Comparison of ENCODE assay signal across 8 mouse cellular contexts in genomic region chr2:125659823-125660536, GRCm38 (mm10). TPM values are rescaled to one million over a fixed set of nuclear protein-coding genes. Genes with fewer than 3 reads are reported as not detected.
DNase-seq lines count a peak whose midpoint lies in the region; ATAC-seq lines count a peak whose summit lies in the region.

No protein-coding gene starts in this region.

- no peaks in the 10 kb centered on the region for H3K36me3 ChIP-seq in limb, embryonic 15.5 days
- H3K36me3 ChIP-seq in midbrain, embryonic 16.5 days (ENCODE audit: control insufficient read depth, insufficient read depth, low read length): no peaks in the 10 kb centered on the region
- H3K36me3 ChIP-seq in stomach, embryonic 16.5 days (ENCODE audit: control insufficient read depth, insufficient read depth, low read length): no peaks in the 10 kb centered on the region

- peak; percentile 68 for DNase-seq in A20 (ENCODE audit: low read depth, low spot score)
- DNase-seq in adrenal gland, adult (ENCODE audit: inconsistent age in 2 of 2, low spot score in 1 of 2): peak; percentile 73 to 92
- peak; percentile 91 for DNase-seq in embryo, embryonic 10 days (ENCODE audit: low spot score)
- DNase-seq in heart, adult 18-20 months: peak; percentile 74 to 86
- DNase-seq in kidney, adult 11 months: peak; percentile 27

- H3K4me2 ChIP-seq in limb, embryonic 15.5 days: peak overlapping the region; percentile 57
- H3K4me2 ChIP-seq in midbrain, embryonic 16.5 days (ENCODE audit: low read length): peak overlapping the region; percentile 48
- peak overlapping the region; percentile 59 for H3K4me2 ChIP-seq in stomach, embryonic 16.5 days (ENCODE audit: low read depth, low read length)

- no peaks in the 10 kb centered on the region for H3K9me3 ChIP-seq in limb, embryonic 15.5 days
- no peaks in the 10 kb centered on the region for H3K9me3 ChIP-seq in midbrain, embryonic 16.5 days (replicated peaks; ENCODE audit: control insufficient read depth, low read length, poor library complexity, severe bottlenecking)
- H3K9me3 ChIP-seq in stomach, embryonic 16.5 days (replicated peaks; ENCODE audit: control insufficient read depth, low read length): no peaks in the 10 kb centered on the region

- no peaks in the 10 kb centered on the region for H3K27me3 ChIP-seq in limb, embryonic 15.5 days
- H3K27me3 ChIP-seq in midbrain, embryonic 16.5 days (ENCODE audit: control insufficient read depth, insufficient read depth, low read depth, low read length): no peaks in the 10 kb centered on the region
- no peaks in the 10 kb centered on the region; the same call in 1 of the 2 replicates for H3K27me3 ChIP-seq in stomach, embryonic 16.5 days (ENCODE audit: control insufficient read depth, insufficient read depth, low read length)

- peak overlapping the region; percentile 71 for H3K27ac ChIP-seq in limb, embryonic 15.5 days
- H3K27ac ChIP-seq in midbrain, embryonic 16.5 days (ENCODE audit: low read length): no peak overlapping the region
- H3K27ac ChIP-seq in stomach, embryonic 16.5 days (ENCODE audit: low read length): no peak overlapping the region

- 9% methylated on average over 10 of the region's 10 CpGs for WGBS in limb, embryonic 15.5 days
- 18% methylated on average over 10 of the region's 10 CpGs for WGBS in midbrain, embryonic 16.5 days
- WGBS in stomach, embryonic 16.5 days: 10% methylated on average over 10 of the region's 10 CpGs

- peak overlapping the region; percentile 37 for H3K4me3 ChIP-seq in limb, embryonic 15.5 days
- peak overlapping the region; percentile 11; the same call in 1 of the 2 replicates for H3K4me3 ChIP-seq in midbrain, embryonic 16.5 days (ENCODE audit: low read depth, low read length)
- peak overlapping the region; percentile 35 for H3K4me3 ChIP-seq in stomach, embryonic 16.5 days (replicated peaks; ENCODE audit: low read length)

- H3K9ac ChIP-seq in limb, embryonic 15.5 days: peak overlapping the region; percentile 40
- H3K9ac ChIP-seq in midbrain, embryonic 16.5 days (ENCODE audit: low read depth, low read length): peak overlapping the region; percentile 8; the same call in 1 of the 2 replicates
- peak overlapping the region; percentile 63 for H3K9ac ChIP-seq in stomach, embryonic 16.5 days (ENCODE audit: low read length)

- peaks cover 10% of the 10 kb centered on the region; the same call in 1 of the 2 replicates for H3K4me1 ChIP-seq in limb, embryonic 15.5 days
- no peaks in the 10 kb centered on the region for H3K4me1 ChIP-seq in midbrain, embryonic 16.5 days (ENCODE audit: control insufficient read depth, insufficient read depth, low read length)
- H3K4me1 ChIP-seq in stomach, embryonic 16.5 days (ENCODE audit: control insufficient read depth, insufficient read depth, low read length): no peaks in the 10 kb centered on the region

- ATAC-seq in limb, embryonic 15.5 days (ENCODE audit: insufficient number of reproducible peaks, low FRiP score, low TSS enrichment, low read depth): 0 out of 2 replicates have a peak, but pooled peaks have one; percentile 45
- ATAC-seq in midbrain, embryonic 16.5 days: peak; percentile 83
- peak; percentile 58 for ATAC-seq in stomach, embryonic 16.5 days (ENCODE audit: insufficient read depth, low FRiP score)

RNA-seq across cellular contexts. Expression of gene Eid1, which starts 12.9 kb away (rescaled TPM):
- 10 to 100 TPM; 48.8 to 51.8 TPM for total RNA-seq in heart, adult 18-20 months (2021)
- 145 and 190 TPM in 2 replicates for polyA plus RNA-seq in limb, embryonic 15.5 days (2015; fragmentation: Nextera tagmentation; extraction: Ambion mirVana)
- 431 and 443 TPM in 2 replicates for polyA plus RNA-seq in midbrain, embryonic 16.5 days (2015; fragmentation: Nextera tagmentation; extraction: Ambion mirVana)
- 97.0 and 111 TPM in 2 replicates for polyA plus RNA-seq in stomach, embryonic 16.5 days (2015; fragmentation: Nextera tagmentation; extraction: Ambion mirVana)

RNA-seq across cellular contexts. Expression of gene Cep152, which starts 35.1 kb away (rescaled TPM):
- total RNA-seq in heart, adult 18-20 months (2021): 1 to 10 TPM; 1.4 to 1.5 TPM
- 6.3 and 6.6 TPM in 2 replicates for polyA plus RNA-seq in limb, embryonic 15.5 days (2015; fragmentation: Nextera tagmentation; extraction: Ambion mirVana)
- 2.7 and 3.1 TPM in 2 replicates for polyA plus RNA-seq in midbrain, embryonic 16.5 days (2015; fragmentation: Nextera tagmentation; extraction: Ambion mirVana)
- 5.2 and 5.5 TPM in 2 replicates for polyA plus RNA-seq in stomach, embryonic 16.5 days (2015; fragmentation: Nextera tagmentation; extraction: Ambion mirVana)

Comparison
In these comparisons a context has a peak if more than half of its experiments do, and no peak if none do; other contexts are left out.
1. DNase-seq: peak in every context shown above with its lines; median percentile 91 in embryo, embryonic 10 days; 82 in adrenal gland, adult; 80 in heart, adult 18-20 months; 68 in A20; 27 in kidney, adult 11 months.
2. H3K9ac ChIP-seq: peak in every context shown above with its lines; median percentile 63 in stomach, embryonic 16.5 days; 40 in limb, embryonic 15.5 days; 8 in midbrain, embryonic 16.5 days.